Mouse (Mus musculus): ENCODE results near the gene Rab12.
A peak's percentile ranks its signal among the peaks of the same experiment; 100 is the strongest.
"Not testable (repeated sequence)": the region's sequence is repeated elsewhere in the genome, so short reads cannot be mapped to it uniquely, and the experiment has no call there.

Gene Rab12

GRCm38 (mm10) chr17:66519554-66520553 lies at the start of gene Rab12:
TSS of gene Rab12 (minus strand) at chr17:66519729.
- DNase-seq (ENCODE audit: low spot score): peak; percentile 86

- DNase-seq (ENCODE audit: low spot score): peak; percentile 58
Observed at GRCm38 (mm10) chr17:66564213-66564612, 44.7 kb upstream of the Rab12 start.

DNA sequence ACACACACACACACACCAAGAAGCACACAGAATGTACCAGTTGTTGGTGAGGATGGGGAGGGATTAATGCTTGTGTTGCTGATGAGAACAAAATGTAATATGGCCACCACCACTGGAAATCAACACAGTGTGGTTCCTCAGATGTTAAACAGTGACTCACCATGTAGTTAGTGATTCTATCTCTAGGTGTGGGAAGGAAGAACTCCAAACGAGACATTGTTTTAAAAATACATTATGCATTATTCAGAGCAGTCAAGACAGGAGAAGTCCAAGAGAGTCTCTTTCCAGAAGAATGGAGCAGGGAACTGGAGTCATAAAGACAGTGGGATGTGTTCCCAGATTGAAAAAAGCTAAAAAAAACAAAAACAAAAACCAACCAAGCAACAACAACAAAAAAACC lies 44.0 kb upstream of the Rab12 start:
- DNase-seq (ENCODE audit: low spot score): no peak

DNA sequence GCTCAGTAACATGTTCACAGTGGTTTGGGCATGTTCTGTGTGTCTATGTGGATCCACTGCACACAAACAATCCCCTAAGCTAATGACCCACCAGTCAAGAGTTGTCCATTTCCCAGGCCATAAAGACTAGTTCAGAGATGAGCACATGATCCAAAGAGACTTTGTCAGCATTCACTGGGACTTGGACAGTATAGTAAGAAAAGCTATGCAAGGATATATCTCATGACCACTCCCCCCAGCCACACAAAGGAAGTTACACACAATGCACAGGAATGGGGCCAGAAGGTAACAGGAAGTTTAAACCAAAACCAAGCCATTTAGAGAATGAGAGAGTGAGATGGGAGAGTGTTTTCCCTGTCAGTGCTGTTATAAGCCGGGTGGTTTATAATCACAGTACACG lies 41.9 kb upstream of the Rab12 start:
- no peak for DNase-seq (ENCODE audit: low spot score)

GRCm38 (mm10) chr17:66558404-66559317 lies 39.1 kb upstream of the Rab12 start:
- DNase-seq (ENCODE audit: low spot score): no peak

- DNase-seq (ENCODE audit: low spot score): no peak
Observed at GRCm38 (mm10) chr17:66552690-66553089, 33.2 kb upstream of the Rab12 start.

GRCm38 (mm10) chr17:66550486-66550885 lies 31.0 kb upstream of the Rab12 start:
- no peak for DNase-seq (ENCODE audit: low spot score)

- no peak for DNase-seq (ENCODE audit: low spot score)
Observed at GRCm38 (mm10) chr17:66532285-66532684, 12.8 kb upstream of the Rab12 start.

GRCm38 (mm10) chr17:66523396-66523795 lies 3.9 kb upstream of the Rab12 start:
- no peak for DNase-seq (ENCODE audit: low spot score)

DNA sequence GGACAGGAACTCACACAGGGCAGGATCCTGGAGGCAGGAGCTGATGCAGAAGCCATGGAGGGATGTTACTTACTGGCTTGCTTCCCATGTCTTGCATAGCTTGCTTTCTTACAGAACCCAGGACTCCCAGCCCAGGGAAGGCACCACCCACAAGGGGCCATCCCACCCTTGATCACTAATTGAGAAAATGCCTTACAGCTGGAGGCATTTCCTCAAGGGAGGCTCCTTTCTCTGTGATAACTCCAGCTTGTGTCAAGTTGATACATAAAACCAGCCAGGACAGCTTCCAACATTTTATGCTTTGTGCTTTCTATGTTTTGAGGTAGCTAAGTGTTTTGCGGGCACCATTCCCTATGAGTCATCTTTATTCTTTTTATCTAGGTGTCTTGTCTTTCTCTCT lies 3.1 kb upstream of the Rab12 start:
- DNase-seq (ENCODE audit: low spot score): not testable (repeated sequence)

- DNase-seq (ENCODE audit: low spot score): no peak
Observed at GRCm38 (mm10) chr17:66518877-66519553, 514 bp downstream of the Rab12 start.

GRCm38 (mm10) chr17:66516953-66517352 lies 2.6 kb downstream of the Rab12 start:
- DNase-seq (ENCODE audit: low spot score): peak; percentile 37

DNA sequence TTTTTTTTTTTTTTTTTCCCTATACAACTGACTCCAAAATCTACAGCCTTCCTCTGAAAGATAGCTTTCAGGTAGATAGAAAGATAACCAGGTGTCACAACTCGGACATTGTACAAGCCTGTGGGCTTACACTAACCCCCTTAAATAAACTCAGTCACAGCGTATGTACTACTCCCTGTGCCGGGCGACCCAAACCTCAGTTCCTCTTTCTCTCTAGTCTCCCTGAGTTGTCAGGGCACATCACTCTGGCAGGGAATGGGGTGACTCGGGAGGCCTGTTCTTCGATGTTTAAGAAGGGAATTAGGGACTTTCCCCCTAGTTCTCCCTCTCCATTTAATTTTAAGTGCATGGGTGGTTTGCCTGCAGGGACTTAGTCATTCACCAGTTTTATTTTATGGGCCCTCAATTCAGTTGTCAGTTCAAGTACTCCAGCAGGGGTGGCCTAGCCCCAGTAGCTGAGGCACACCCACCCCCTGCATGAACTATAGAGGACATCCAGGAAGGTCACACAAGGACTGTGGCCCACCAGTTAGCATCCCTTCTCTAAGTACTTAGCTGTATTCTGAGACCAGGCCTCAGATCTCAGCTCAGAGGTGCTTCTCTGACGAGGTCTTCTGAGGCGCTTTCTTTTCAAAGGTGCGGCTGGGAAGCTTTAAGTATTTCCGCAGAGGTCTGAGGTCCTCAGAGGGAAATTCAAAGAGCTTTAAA lies 5.1 kb downstream of the Rab12 start:
- no peak for DNase-seq (ENCODE audit: low spot score)

GRCm38 (mm10) chr17:66512202-66512956 lies 7.2 kb downstream of the Rab12 start:
- no peak for DNase-seq (ENCODE audit: low spot score)

DNA sequence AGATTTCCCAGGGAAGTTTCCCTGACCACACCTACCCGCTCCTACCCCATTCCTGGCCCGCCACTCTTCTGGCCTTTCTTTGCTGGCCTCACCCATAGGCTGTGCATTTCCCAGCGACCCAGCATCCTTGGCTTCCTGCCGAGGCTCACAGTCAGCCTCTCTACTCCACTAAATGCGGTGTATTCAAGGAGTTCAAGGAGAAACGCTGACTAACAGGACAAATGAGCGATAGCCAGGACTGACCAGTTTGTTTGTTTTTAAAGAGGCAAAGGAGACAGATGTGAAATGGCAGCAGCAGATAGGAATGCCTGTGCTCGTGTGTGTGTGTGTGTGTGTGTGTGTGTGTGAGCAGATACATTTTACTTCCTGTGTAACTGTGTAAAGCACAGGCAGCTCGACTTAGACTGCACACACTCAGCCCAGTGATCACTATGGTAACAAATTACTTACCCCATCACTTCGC lies 9.3 kb downstream of the Rab12 start:
- DNase-seq (ENCODE audit: low spot score): peak; percentile 51

- DNase-seq (ENCODE audit: low spot score): no peak
Observed at GRCm38 (mm10) chr17:66507049-66507954, 12.2 kb downstream of the Rab12 start.

DNA sequence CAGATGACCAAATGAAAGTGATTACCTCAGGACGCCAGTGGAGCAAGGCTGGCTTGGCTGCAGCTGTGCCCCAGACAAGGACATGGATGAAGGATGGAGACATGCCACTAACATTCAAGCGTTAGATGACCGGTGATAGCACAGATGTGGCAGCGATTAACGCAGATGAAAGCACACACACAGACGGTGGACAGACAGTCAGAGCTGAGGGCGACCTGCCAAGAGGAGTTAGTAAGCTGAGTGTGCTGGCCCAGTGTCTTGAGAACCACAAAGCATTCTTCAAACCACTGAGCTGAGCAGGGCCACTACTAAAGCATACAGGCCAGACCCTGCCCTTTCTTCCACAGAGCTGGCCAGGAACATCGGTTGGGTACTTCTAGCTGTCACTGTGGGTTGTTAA lies 14.6 kb downstream of the Rab12 start:
- DNase-seq (ENCODE audit: low spot score): no peak

DNA sequence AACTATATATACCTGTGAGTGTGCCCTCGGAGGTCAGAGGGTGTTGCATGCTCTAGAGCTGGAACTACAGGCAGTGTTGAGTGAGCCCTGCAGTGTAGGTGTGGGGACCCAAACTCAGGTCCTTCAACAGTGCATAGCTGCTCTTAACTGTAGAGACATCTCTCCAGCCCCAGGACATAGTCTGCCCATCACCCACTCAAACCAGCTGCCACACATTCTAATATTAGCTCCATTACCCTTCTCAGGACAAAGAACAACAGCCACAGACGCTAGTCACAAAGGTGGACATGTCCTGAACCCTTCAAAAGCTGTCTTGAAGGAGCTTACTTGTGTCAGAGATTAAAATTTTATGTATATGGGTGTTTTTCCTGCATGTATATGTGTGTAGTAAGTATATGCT lies 15.3 kb downstream of the Rab12 start:
- DNase-seq (ENCODE audit: low spot score): no peak

DNA sequence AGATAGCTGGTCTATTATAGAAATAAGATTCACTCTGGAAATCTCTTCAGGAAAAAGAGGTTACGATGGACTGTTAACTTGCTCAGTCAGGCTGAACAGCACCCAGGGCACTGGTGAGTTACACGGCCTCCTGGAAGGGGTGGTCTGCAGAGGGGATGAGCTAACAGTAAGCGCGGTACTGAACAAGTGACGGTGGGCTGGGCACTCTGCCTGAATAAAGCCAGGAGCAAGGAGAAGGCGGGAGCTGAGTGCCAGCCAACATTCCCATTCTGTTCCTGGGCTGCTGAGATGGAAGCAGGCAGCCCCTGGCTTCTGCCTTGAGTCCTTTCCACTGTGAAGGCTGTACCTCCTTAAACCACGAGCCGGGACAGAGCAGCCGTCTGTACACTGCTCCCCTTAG lies 16.1 kb downstream of the Rab12 start:
- no peak for DNase-seq (ENCODE audit: low spot score)
